Mouse (Mus musculus) cortical plate, adult 2 months (tissue): ENCODE data around the gene Sh2d1b1.

Source experiments
- CTCF ChIP-seq: fragments of 200-500 bp; IDR thresholded peaks from 2 replicates; pipeline ENCODE4 v1.5.1; 2011; ENCODE audit warnings: mild to moderate bottlenecking, control low read depth, low read length; ENCODE audit not compliant: insufficient read depth; ENCODE audit errors: extremely low read depth
- POLR2A ChIP-seq: fragments of 200-500 bp; IDR thresholded peaks from 2 replicates; pipeline ENCODE4 v1.6.1; 2011; ENCODE audit warnings: mild to moderate bottlenecking, low read length, control low read depth; ENCODE audit not compliant: insufficient read depth; ENCODE audit errors: extremely low read depth

GRCm38 (mm10) chr1:170245016-170245415 lies 32.1 kb upstream of the Sh2d1b1 start:
- no peak for TF ChIP-seq CTCF
- TF ChIP-seq POLR2A, result no peak
